Mouse (Mus musculus): ENCODE measurements at regions not wholly inside any gene's neighbourhood (a gene's known extent, or its start where the extent isn't known, plus 50 kb on each side); places are given as distances from the start of the nearest gene placed in this dataset.

- Histone ChIP-seq H3K4me3 (ENCODE audit: low read length) (no peak overlapping the region), H3K27ac (ENCODE audit: low read length) (no peak overlapping the region), H3K36me3 (ENCODE audit: control insufficient read depth, insufficient read depth) (no peaks in the 10 kb centered on the region), H3K27me3 (ENCODE audit: control insufficient read depth, insufficient read depth, low read length) (no peaks in the 10 kb centered on the region), H3K4me2 (ENCODE audit: low read depth, low read length) (no peak overlapping the region), H3K4me1 (ENCODE audit: control insufficient read depth, insufficient read depth, low read length) (no peaks in the 10 kb centered on the region), H3K9ac (ENCODE audit: low read length) (no peak overlapping the region), H3K9me3 (replicated peaks; ENCODE audit: control insufficient read depth, low read length) (no peaks in the 10 kb centered on the region)
- no peak for ATAC-seq (replicated peaks; ENCODE audit: extremely low read depth, insufficient read depth, low FRiP score)
- 57% methylated on average over 6 of the region's 6 CpGs for WGBS
Measured at GRCm38 (mm10) chr11:48152219-48152618, 163.4 kb upstream of the Sgcd start.

GRCm38 (mm10) chr11:48133335-48133734 is 144.6 kb upstream of the Sgcd start:
- no peaks in the 10 kb centered on the region for H3K27me3 ChIP-seq (ENCODE audit: control insufficient read depth, insufficient read depth, low read length)
- H3K4me3 ChIP-seq (ENCODE audit: low read length), result no peak overlapping the region
- H3K9me3 ChIP-seq (replicated peaks; ENCODE audit: control insufficient read depth, low read length), result no peaks in the 10 kb centered on the region
- no peak overlapping the region for H3K9ac ChIP-seq (ENCODE audit: low read length)
- ATAC-seq (replicated peaks; ENCODE audit: extremely low read depth, insufficient read depth, low FRiP score), result no peak
- H3K27ac ChIP-seq (ENCODE audit: low read length), result no peak overlapping the region
- H3K36me3 ChIP-seq (ENCODE audit: control insufficient read depth, insufficient read depth), result no peaks in the 10 kb centered on the region
- no peak overlapping the region for H3K4me2 ChIP-seq (ENCODE audit: low read depth, low read length)
- H3K4me1 ChIP-seq (ENCODE audit: control insufficient read depth, insufficient read depth, low read length), result no peaks in the 10 kb centered on the region

GRCm38 (mm10) chr11:48098063-48098462 is 109.3 kb upstream of the Sgcd start:
- Histone ChIP-seq H3K27ac (ENCODE audit: low read length) (no peak overlapping the region), H3K4me3 (ENCODE audit: low read length) (no peak overlapping the region), H3K27me3 (ENCODE audit: control insufficient read depth, insufficient read depth, low read length) (no peaks in the 10 kb centered on the region), H3K9me3 (replicated peaks; ENCODE audit: control insufficient read depth, low read length) (no peaks in the 10 kb centered on the region), H3K36me3 (ENCODE audit: control insufficient read depth, insufficient read depth) (no peaks in the 10 kb centered on the region), H3K9ac (ENCODE audit: low read length) (no peak overlapping the region), H3K4me1 (ENCODE audit: control insufficient read depth, insufficient read depth, low read length) (no peaks in the 10 kb centered on the region), H3K4me2 (ENCODE audit: low read depth, low read length) (no peak overlapping the region)
- 79% methylated on average over 3 of the region's 3 CpGs for WGBS
- no peak for ATAC-seq (replicated peaks; ENCODE audit: extremely low read depth, insufficient read depth, low FRiP score)

GRCm38 (mm10) chr11:48097455-48097854 is 108.7 kb upstream of the Sgcd start:
- no peaks in the 10 kb centered on the region for H3K9me3 ChIP-seq (replicated peaks; ENCODE audit: control insufficient read depth, low read length)
- H3K4me3 ChIP-seq (ENCODE audit: low read length), result no peak overlapping the region
- H3K9ac ChIP-seq (ENCODE audit: low read length), result no peak overlapping the region
- no peaks in the 10 kb centered on the region for H3K27me3 ChIP-seq (ENCODE audit: control insufficient read depth, insufficient read depth, low read length)
- H3K4me2 ChIP-seq (ENCODE audit: low read depth, low read length), result no peak overlapping the region
- H3K36me3 ChIP-seq (ENCODE audit: control insufficient read depth, insufficient read depth), result no peaks in the 10 kb centered on the region
- no peak for ATAC-seq (replicated peaks; ENCODE audit: extremely low read depth, insufficient read depth, low FRiP score)
- no peak overlapping the region for H3K27ac ChIP-seq (ENCODE audit: low read length)
- no peaks in the 10 kb centered on the region for H3K4me1 ChIP-seq (ENCODE audit: control insufficient read depth, insufficient read depth, low read length)
- 84% methylated on average over 6 of the region's 6 CpGs for WGBS

- H3K4me1 ChIP-seq (ENCODE audit: control insufficient read depth, insufficient read depth, low read length), result no peaks in the 10 kb centered on the region
- no peaks in the 10 kb centered on the region for H3K9me3 ChIP-seq (replicated peaks; ENCODE audit: control insufficient read depth, low read length)
- H3K27me3 ChIP-seq (ENCODE audit: control insufficient read depth, insufficient read depth, low read length), result no peaks in the 10 kb centered on the region
- no peak overlapping the region for H3K4me3 ChIP-seq (ENCODE audit: low read length)
- no peak overlapping the region for H3K9ac ChIP-seq (ENCODE audit: low read length)
- H3K27ac ChIP-seq (ENCODE audit: low read length), result no peak overlapping the region
- H3K4me2 ChIP-seq (ENCODE audit: low read depth, low read length), result no peak overlapping the region
- ATAC-seq (replicated peaks; ENCODE audit: extremely low read depth, insufficient read depth, low FRiP score), result no peak
- WGBS, result 38% methylated on average over 3 of the region's 3 CpGs
- H3K36me3 ChIP-seq (ENCODE audit: control insufficient read depth, insufficient read depth), result no peaks in the 10 kb centered on the region
Measured at GRCm38 (mm10) chr11:48067072-48067471, 78.3 kb upstream of the Sgcd start.

GRCm38 (mm10) chr11:48063719-48064118 is 75.0 kb upstream of the Sgcd start:
- Histone ChIP-seq H3K9me3 (replicated peaks; ENCODE audit: control insufficient read depth, low read length) (no peaks in the 10 kb centered on the region), H3K4me1 (ENCODE audit: control insufficient read depth, insufficient read depth, low read length) (no peaks in the 10 kb centered on the region), H3K4me3 (ENCODE audit: low read length) (no peak overlapping the region), H3K27me3 (ENCODE audit: control insufficient read depth, insufficient read depth, low read length) (no peaks in the 10 kb centered on the region), H3K36me3 (ENCODE audit: control insufficient read depth, insufficient read depth) (no peaks in the 10 kb centered on the region), H3K4me2 (ENCODE audit: low read depth, low read length) (no peak overlapping the region), H3K9ac (ENCODE audit: low read length) (no peak overlapping the region), H3K27ac (ENCODE audit: low read length) (no peak overlapping the region)
- ATAC-seq (replicated peaks; ENCODE audit: extremely low read depth, insufficient read depth, low FRiP score), result no peak
- WGBS, result 70% methylated on average over 9 of the region's 9 CpGs

- H3K9me3 ChIP-seq (replicated peaks; ENCODE audit: control insufficient read depth, low read length), result no peaks in the 10 kb centered on the region
- ATAC-seq (replicated peaks; ENCODE audit: extremely low read depth, insufficient read depth, low FRiP score), result no peak
- no peak overlapping the region for H3K27ac ChIP-seq (ENCODE audit: low read length)
- H3K36me3 ChIP-seq (ENCODE audit: control insufficient read depth, insufficient read depth), result no peaks in the 10 kb centered on the region
- H3K9ac ChIP-seq (ENCODE audit: low read length), result no peak overlapping the region
- H3K27me3 ChIP-seq (ENCODE audit: control insufficient read depth, insufficient read depth, low read length), result no peaks in the 10 kb centered on the region
- H3K4me3 ChIP-seq (ENCODE audit: low read length), result no peak overlapping the region
- H3K4me1 ChIP-seq (ENCODE audit: control insufficient read depth, insufficient read depth, low read length), result no peaks in the 10 kb centered on the region
- H3K4me2 ChIP-seq (ENCODE audit: low read depth, low read length), result no peak overlapping the region
Measured at GRCm38 (mm10) chr11:48061501-48061900, 72.7 kb upstream of the Sgcd start.

- ATAC-seq (replicated peaks; ENCODE audit: extremely low read depth, insufficient read depth, low FRiP score), result no peak
Measured at GRCm38 (mm10) chr11:48051156-48051866, 62.5 kb upstream of the Sgcd start.

GRCm38 (mm10) chr11:48048311-48048710 is 59.5 kb upstream of the Sgcd start:
- no peak for ATAC-seq (replicated peaks; ENCODE audit: extremely low read depth, insufficient read depth, low FRiP score)
- Histone ChIP-seq H3K27ac (ENCODE audit: low read length) (no peak overlapping the region), H3K4me2 (ENCODE audit: low read depth, low read length) (no peak overlapping the region), H3K9me3 (replicated peaks; ENCODE audit: control insufficient read depth, low read length) (no peaks in the 10 kb centered on the region), H3K9ac (ENCODE audit: low read length) (no peak overlapping the region), H3K4me1 (ENCODE audit: control insufficient read depth, insufficient read depth, low read length) (no peaks in the 10 kb centered on the region), H3K27me3 (ENCODE audit: control insufficient read depth, insufficient read depth, low read length) (no peaks in the 10 kb centered on the region), H3K36me3 (ENCODE audit: control insufficient read depth, insufficient read depth) (no peaks in the 10 kb centered on the region), H3K4me3 (ENCODE audit: low read length) (no peak overlapping the region)
- WGBS, result 68% methylated on average over 1 of the region's 1 CpGs

More at GRCm38 (mm10) chr11:48051156-48051866, 62.5 kb upstream of the Sgcd start:
- H3K27me3 ChIP-seq (ENCODE audit: control insufficient read depth, insufficient read depth, low read length), result no peaks in the 10 kb centered on the region
- no peaks in the 10 kb centered on the region for H3K36me3 ChIP-seq (ENCODE audit: control insufficient read depth, insufficient read depth)
- H3K27ac ChIP-seq (ENCODE audit: low read length), result no peak overlapping the region
- H3K4me2 ChIP-seq (ENCODE audit: low read depth, low read length), result no peak overlapping the region
- no peak overlapping the region for H3K4me3 ChIP-seq (ENCODE audit: low read length)
- H3K9ac ChIP-seq (ENCODE audit: low read length), result no peak overlapping the region
- 58% methylated on average over 3 of the region's 3 CpGs for WGBS
- H3K4me1 ChIP-seq (ENCODE audit: control insufficient read depth, insufficient read depth, low read length), result no peaks in the 10 kb centered on the region
- H3K9me3 ChIP-seq (replicated peaks; ENCODE audit: control insufficient read depth, low read length), result no peaks in the 10 kb centered on the region
